Mouse (Mus musculus): ENCODE measurements around the gene Lrrc4. TPM values are rescaled to one million over a fixed set of nuclear protein-coding genes. Genes with fewer than 3 reads are reported as not detected.

Gene Lrrc4
- polyA plus RNA-seq, 1 experiment from 2014 or later = 7.5 TPM

DNA sequence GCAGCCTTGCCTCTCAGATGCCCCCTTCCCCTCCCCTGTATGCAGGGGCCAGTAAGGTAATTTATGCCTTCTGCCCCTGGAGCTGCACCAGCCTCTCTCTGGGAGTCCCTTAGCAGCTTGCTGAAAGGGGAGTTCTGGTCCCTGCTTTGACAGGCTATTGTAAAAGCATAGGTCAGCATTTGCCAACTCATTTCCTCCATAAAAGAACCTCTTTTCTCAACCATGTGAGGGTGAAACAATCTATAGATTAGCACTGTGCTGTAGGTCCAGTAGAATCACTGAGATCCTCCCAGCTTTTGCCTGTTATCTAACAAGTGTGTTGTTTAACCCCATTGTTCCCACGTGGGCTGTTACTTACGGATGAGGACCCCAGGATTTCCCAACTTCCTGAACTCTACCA is 2.5 kb upstream of the Lrrc4 start:
- H3K27ac ChIP-seq (replicated peaks; ENCODE audit: low read depth, low read length) = peak overlapping the region; percentile 98

DNA sequence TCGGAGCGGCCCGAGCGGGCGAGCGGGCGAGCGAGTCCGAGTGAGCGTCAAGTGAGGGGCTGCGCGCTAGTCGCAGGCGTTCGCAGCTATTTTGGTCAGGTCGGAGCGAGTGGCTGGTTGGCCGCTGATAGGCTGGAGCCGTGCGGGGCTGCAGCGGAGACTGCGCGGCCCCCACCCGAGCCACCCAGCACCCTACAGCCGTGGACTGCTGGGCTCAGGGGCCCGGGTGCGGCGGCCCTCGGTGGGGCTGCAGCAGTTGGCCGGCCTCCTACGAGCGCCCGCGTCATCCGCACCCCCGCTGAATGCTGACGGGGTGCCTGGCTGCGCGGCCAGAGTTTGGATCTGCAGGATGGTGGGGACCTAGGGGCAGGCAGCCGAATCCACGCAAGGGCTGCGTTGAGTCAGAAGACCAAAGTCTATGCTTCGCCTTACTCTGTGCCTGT is 1.9 kb upstream of the Lrrc4 start:
- Histone ChIP-seq H3K9me3 (ENCODE audit: control insufficient read depth, low read length) (no peaks in the 10 kb centered on the region), H3K27ac (replicated peaks; ENCODE audit: low read depth, low read length) (peak overlapping the region; percentile 98), H3K36me3 (ENCODE audit: control insufficient read depth, insufficient read depth, low read length) (peaks cover 4% of the 10 kb centered on the region; the same call in 1 of the 2 replicates), H3K4me3 (replicated peaks; ENCODE audit: low read depth, low read length) (peak overlapping the region; percentile 91), H3K4me1 (ENCODE audit: control insufficient read depth, insufficient read depth, low read length) (peaks cover 39% of the 10 kb centered on the region), H3K27me3 (ENCODE audit: control insufficient read depth, insufficient read depth, low read length) (no peaks in the 10 kb centered on the region), H3K4me2 (ENCODE audit: low read length) (peak overlapping the region; percentile 97), H3K9ac (replicated peaks; ENCODE audit: low read length) (peak overlapping the region; percentile 96)
- WGBS = under 1% methylated on average over 43 of the region's 43 CpGs
- peak; percentile 81 for DNase-seq
- peak; percentile 73 for ATAC-seq (ENCODE audit: low FRiP score, low TSS enrichment)

More for the DNA sequence above, 2.5 kb upstream of the Lrrc4 start:
- DNase-seq (no peak), ATAC-seq (ENCODE audit: low FRiP score, low TSS enrichment) (peak; percentile 1; the same call in 1 of the 2 replicates)
- Histone ChIP-seq H3K9ac (replicated peaks; ENCODE audit: low read length) (peak overlapping the region; percentile 96), H3K4me1 (ENCODE audit: control insufficient read depth, insufficient read depth, low read length) (peaks cover 34% of the 10 kb centered on the region), H3K36me3 (ENCODE audit: control insufficient read depth, insufficient read depth, low read length) (peaks cover 4% of the 10 kb centered on the region; the same call in 1 of the 2 replicates), H3K4me2 (ENCODE audit: low read length) (peak overlapping the region; percentile 97), H3K27me3 (ENCODE audit: control insufficient read depth, insufficient read depth, low read length) (no peaks in the 10 kb centered on the region), H3K4me3 (replicated peaks; ENCODE audit: low read depth, low read length) (peak overlapping the region; percentile 91), H3K9me3 (ENCODE audit: control insufficient read depth, low read length) (no peaks in the 10 kb centered on the region)
- WGBS = 33% methylated on average over 2 of the region's 2 CpGs

DNA sequence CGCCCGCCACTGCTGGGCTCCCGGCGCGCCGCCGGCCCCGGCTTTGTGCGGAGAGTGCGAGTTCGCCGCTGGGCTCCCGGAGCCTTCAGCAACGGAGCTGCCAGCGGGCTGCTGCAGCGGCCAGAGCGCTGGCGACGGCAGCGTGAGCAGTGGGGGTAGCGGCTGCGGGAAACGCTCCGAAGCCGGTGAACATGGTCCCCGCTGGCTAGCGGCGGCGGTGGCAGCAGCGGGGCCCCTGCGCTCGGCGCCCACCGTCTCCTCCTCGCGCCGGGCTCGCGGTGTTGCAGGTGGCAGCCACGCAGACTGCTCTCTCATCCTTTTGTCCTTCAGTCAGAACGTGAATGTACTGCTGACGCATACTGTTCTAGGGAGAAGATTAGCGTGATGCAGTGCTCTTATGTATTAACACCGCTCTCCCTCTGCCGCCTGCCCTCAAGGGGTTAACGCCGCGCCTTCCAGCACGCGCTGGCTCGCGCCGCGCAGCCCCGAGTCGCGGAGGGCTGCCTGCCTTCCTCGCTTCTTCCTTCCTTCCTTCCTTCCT is 1.3 kb upstream of the Lrrc4 start:
- under 1% methylated on average over 58 of the region's 58 CpGs for WGBS
- Histone ChIP-seq H3K4me1 (ENCODE audit: control insufficient read depth, insufficient read depth, low read length) (peaks cover 44% of the 10 kb centered on the region), H3K4me2 (ENCODE audit: low read length) (peak overlapping the region; percentile 97), H3K27me3 (ENCODE audit: control insufficient read depth, insufficient read depth, low read length) (no peaks in the 10 kb centered on the region), H3K27ac (replicated peaks; ENCODE audit: low read depth, low read length) (peak overlapping the region; percentile 98), H3K36me3 (ENCODE audit: control insufficient read depth, insufficient read depth, low read length) (peaks cover 4% of the 10 kb centered on the region; the same call in 1 of the 2 replicates), H3K9ac (replicated peaks; ENCODE audit: low read length) (peak overlapping the region; percentile 96), H3K4me3 (replicated peaks; ENCODE audit: low read depth, low read length) (peak overlapping the region; percentile 91), H3K9me3 (ENCODE audit: control insufficient read depth, low read length) (no peaks in the 10 kb centered on the region)
- DNase-seq = peak; percentile 89
- peak; percentile 81 for ATAC-seq (ENCODE audit: low FRiP score, low TSS enrichment)

DNA sequence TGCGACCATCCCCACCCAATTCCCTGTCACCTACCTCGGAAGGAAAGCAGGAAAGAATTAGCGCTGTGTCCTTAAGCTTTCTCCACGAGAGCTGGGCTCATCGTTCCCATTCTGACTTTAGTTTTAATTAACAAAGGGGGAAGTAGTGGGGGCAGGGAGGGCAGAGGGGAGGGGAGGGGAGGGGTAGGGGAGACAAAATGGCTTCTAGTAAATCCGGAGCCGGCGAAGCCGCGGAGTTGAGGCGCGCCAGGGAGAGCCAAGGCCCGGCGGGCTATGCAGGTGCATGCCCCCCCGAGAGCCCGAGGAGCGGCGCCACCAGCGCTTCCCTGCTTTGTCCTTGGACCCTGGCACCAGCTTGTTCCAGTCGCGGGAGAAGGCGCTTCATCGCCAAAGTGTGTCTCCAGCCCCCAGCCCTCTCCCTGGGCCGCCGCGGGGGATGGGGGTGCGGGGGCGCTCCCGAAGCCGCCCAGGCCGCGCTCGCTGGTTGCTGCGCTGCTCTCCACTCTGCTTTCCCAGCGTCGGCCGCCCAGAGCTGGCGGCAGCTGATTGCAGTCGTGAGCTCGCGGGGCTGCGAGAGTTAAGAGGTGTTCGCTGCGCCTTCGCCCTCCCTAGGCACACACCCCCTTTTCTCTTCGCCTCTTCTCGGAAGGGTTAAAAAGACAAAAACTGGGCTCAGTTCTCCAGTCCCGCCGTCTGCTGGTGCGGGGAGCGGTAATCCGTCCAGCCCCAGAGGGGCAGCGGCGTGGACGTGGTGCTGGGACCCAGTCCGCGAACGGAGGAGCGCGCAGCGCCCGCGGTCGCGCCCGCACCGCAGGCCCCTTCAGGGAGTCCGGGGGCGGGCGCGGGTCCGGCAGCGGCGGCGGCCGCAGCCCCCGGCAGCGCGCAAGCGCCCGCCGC is 555 bp upstream of the Lrrc4 start:
- ATAC-seq (ENCODE audit: low FRiP score, low TSS enrichment) = peak; percentile 55
- no peaks in the 10 kb centered on the region for H3K27me3 ChIP-seq (ENCODE audit: control insufficient read depth, insufficient read depth, low read length)
- H3K36me3 ChIP-seq (ENCODE audit: control insufficient read depth, insufficient read depth, low read length) = peaks cover 4% of the 10 kb centered on the region; the same call in 1 of the 2 replicates
- peak overlapping the region; percentile 91 for H3K4me3 ChIP-seq (replicated peaks; ENCODE audit: low read depth, low read length)
- H3K27ac ChIP-seq (replicated peaks; ENCODE audit: low read depth, low read length) = peak overlapping the region; percentile 98
- peaks cover 51% of the 10 kb centered on the region for H3K4me1 ChIP-seq (ENCODE audit: control insufficient read depth, insufficient read depth, low read length)
- under 1% methylated on average over 81 of the region's 82 CpGs for WGBS
- H3K4me2 ChIP-seq (ENCODE audit: low read length) = peak overlapping the region; percentile 97
- peak overlapping the region; percentile 96 for H3K9ac ChIP-seq (replicated peaks; ENCODE audit: low read length)
- DNase-seq = peak; percentile 83
- no peaks in the 10 kb centered on the region for H3K9me3 ChIP-seq (ENCODE audit: control insufficient read depth, low read length)

DNA sequence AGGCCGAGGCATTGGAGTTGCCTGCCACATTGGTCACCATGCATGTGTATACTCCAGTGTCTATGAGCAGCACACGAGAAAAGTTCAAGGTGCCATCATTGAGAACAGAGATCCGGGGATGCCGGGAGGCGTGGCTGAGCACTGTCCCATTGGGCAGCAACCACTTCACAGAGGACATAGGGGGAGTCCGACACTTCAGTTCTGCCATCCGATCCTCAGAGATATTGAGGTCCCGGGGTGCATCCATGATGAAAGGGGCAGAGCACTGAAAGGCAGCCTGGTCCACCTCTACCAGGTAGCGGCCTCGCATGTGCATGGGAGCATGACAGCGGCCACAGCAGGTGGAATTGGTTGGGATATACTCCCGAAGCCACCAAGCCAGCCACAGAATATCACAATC is 1.2 kb downstream of the Lrrc4 start:
- H3K9me3 ChIP-seq (ENCODE audit: control insufficient read depth, low read length) = no peaks in the 10 kb centered on the region
- H3K27me3 ChIP-seq (ENCODE audit: control insufficient read depth, insufficient read depth, low read length) = no peaks in the 10 kb centered on the region
- H3K4me2 ChIP-seq (ENCODE audit: low read length) = peak overlapping the region; percentile 97
- peaks cover 4% of the 10 kb centered on the region; the same call in 1 of the 2 replicates for H3K36me3 ChIP-seq (ENCODE audit: control insufficient read depth, insufficient read depth, low read length)
- peak overlapping the region; percentile 37 for H3K4me3 ChIP-seq (replicated peaks; ENCODE audit: low read depth, low read length)
- peaks cover 69% of the 10 kb centered on the region for H3K4me1 ChIP-seq (ENCODE audit: control insufficient read depth, insufficient read depth, low read length)
- no peak for ATAC-seq (ENCODE audit: low FRiP score, low TSS enrichment)
- no peak overlapping the region for H3K27ac ChIP-seq (replicated peaks; ENCODE audit: low read depth, low read length)
- no peak for DNase-seq
- no peak overlapping the region for H3K9ac ChIP-seq (replicated peaks; ENCODE audit: low read length)
- 93% methylated on average over 12 of the region's 12 CpGs for WGBS

DNA sequence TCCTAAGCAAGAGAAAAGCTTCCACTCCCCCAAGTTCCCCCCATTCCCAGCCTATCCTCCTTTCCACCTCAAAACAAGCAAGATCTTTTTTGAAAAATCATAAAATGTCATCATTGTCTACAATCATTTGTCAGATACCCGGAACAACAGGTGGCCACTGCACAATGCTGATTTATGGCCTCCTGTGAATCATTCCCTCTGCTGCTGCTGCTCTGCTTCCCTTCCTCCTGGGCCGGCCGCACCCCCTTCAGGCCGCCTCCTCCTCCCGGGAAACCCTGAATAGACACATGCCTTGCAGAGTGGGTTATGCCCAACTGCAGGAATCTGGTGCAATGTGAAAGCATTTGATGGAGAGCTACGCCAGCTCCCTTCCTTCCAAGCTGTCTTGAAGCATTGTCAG is 3.0 kb downstream of the Lrrc4 start:
- H3K4me3 ChIP-seq (replicated peaks; ENCODE audit: low read depth, low read length) = peak overlapping the region; percentile 37
- no peaks in the 10 kb centered on the region for H3K27me3 ChIP-seq (ENCODE audit: control insufficient read depth, insufficient read depth, low read length)
- peaks cover 8% of the 10 kb centered on the region for H3K36me3 ChIP-seq (ENCODE audit: control insufficient read depth, insufficient read depth, low read length)
- peak overlapping the region; percentile 47 for H3K9ac ChIP-seq (replicated peaks; ENCODE audit: low read length)
- H3K9me3 ChIP-seq (ENCODE audit: control insufficient read depth, low read length) = no peaks in the 10 kb centered on the region
- 3% methylated on average over 6 of the region's 6 CpGs for WGBS
- peaks cover 62% of the 10 kb centered on the region for H3K4me1 ChIP-seq (ENCODE audit: control insufficient read depth, insufficient read depth, low read length)
- DNase-seq (peak; percentile 63), ATAC-seq (ENCODE audit: low FRiP score, low TSS enrichment) (no peak)
- peak overlapping the region; percentile 97 for H3K4me2 ChIP-seq (ENCODE audit: low read length)
- no peak overlapping the region for H3K27ac ChIP-seq (replicated peaks; ENCODE audit: low read depth, low read length)

DNA sequence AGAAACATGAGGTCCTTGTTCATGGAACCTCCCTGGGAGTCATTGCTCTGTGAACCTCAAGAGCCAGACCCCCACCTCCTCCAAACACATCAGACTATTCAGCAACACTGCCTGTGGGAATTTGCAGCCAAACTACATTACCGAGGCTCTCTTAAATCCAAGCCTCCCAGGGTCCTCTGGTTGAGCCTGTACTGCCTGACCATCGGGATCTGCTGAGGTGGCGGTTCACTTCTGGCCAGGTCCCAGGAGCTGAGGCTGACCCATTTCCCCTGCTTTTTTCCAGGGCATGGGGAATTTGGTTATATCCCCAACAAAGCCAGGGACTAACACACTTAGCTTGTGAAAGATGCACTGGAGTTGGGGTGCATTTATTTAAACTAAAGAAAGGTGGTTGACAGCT is 4.0 kb downstream of the Lrrc4 start:
- ATAC-seq (ENCODE audit: low FRiP score, low TSS enrichment) (no peak), DNase-seq (peak; percentile 28)
- H3K9ac ChIP-seq (replicated peaks; ENCODE audit: low read length) = peak overlapping the region; percentile 50
- peak overlapping the region; percentile 37 for H3K4me3 ChIP-seq (replicated peaks; ENCODE audit: low read depth, low read length)
- H3K27me3 ChIP-seq (ENCODE audit: control insufficient read depth, insufficient read depth, low read length) = no peaks in the 10 kb centered on the region
- 14% methylated on average over 3 of the region's 3 CpGs for WGBS
- peaks cover 63% of the 10 kb centered on the region for H3K4me1 ChIP-seq (ENCODE audit: control insufficient read depth, insufficient read depth, low read length)
- H3K9me3 ChIP-seq (ENCODE audit: control insufficient read depth, low read length) = no peaks in the 10 kb centered on the region
- peak overlapping the region; percentile 97 for H3K4me2 ChIP-seq (ENCODE audit: low read length)
- peak overlapping the region; percentile 41; the same call in 1 of the 2 replicates for H3K27ac ChIP-seq (replicated peaks; ENCODE audit: low read depth, low read length)
- peaks cover 11% of the 10 kb centered on the region for H3K36me3 ChIP-seq (ENCODE audit: control insufficient read depth, insufficient read depth, low read length)

DNA sequence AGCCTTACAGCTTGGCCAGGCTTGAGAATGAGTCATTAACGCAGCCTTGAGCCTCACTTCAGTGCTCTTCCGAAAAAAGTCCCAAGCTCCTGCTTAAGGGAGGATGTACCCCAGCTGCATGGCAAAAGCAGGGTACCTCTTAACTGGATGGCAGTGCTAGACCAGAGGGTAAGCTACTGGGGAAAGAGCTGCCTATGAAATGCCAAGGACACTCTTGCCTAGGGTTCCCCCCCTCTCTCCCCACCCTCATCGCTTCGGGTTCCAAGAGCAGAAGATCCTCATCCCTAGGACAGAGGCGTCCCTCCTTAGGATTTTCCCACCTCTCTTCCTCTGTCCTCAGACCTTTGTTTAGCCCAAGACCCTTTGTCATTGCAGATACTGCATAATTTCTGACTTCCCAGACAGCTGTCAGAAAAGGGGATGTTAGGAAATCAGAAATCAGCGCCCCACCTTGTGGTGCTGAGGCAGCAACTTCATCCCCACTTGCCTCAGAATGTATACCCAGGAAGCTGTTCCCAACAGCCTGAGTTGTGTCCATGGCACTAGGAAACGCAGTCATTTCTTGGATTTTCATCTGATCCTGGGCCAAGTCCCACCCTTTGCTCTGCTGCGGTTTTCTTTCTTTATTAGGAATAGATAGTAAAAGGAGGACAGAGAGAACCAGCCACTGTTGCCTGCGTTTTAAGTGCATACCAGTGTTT is 4.7 kb downstream of the Lrrc4 start:
- no peaks in the 10 kb centered on the region for H3K9me3 ChIP-seq (ENCODE audit: control insufficient read depth, low read length)
- H3K9ac ChIP-seq (replicated peaks; ENCODE audit: low read length) = peak overlapping the region; percentile 41
- peak overlapping the region; percentile 97 for H3K4me2 ChIP-seq (ENCODE audit: low read length)
- H3K27ac ChIP-seq (replicated peaks; ENCODE audit: low read depth, low read length) = peak overlapping the region; percentile 41
- DNase-seq = peak; percentile 63
- H3K36me3 ChIP-seq (ENCODE audit: control insufficient read depth, insufficient read depth, low read length) = peaks cover 12% of the 10 kb centered on the region
- 47% methylated on average over 9 of the region's 9 CpGs for WGBS
- H3K4me1 ChIP-seq (ENCODE audit: control insufficient read depth, insufficient read depth, low read length) = peaks cover 65% of the 10 kb centered on the region
- no peaks in the 10 kb centered on the region for H3K27me3 ChIP-seq (ENCODE audit: control insufficient read depth, insufficient read depth, low read length)
- no peak for ATAC-seq (ENCODE audit: low FRiP score, low TSS enrichment)
- H3K4me3 ChIP-seq (replicated peaks; ENCODE audit: low read depth, low read length) = peak overlapping the region; percentile 37
